Mouse (Mus musculus): Measurements from ENCODE around the gene Olfr697. TPM values are rescaled to one million over a fixed set of nuclear protein-coding genes. Genes with fewer than 3 reads are reported as not detected.

Olfr697 gene
- total and polyA plus RNA-seq, 3 experiments, result 0.22 TPM; not detected in 2

DNA sequence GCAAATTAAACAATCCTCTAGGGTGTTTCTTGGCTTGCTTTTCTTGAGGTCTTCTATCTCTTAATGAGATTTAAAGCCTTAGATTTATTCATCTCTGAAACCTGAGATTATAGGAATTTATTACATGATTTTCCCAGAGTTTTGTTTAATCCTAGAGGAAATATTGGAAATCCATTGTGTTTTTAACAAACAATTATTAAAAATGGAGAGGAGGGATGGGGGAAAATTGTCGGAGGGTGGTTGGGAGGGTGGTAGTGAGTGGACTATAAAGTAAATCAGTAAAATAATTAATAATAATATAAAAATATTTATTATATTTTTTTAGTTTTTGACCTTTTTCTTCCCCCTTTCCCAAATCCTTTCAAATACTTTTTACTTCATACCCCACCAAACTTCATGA is 50.5 kb downstream of the Olfr697 start, which contains the start of gene Olfr694:
Gene Olfr694 (minus strand): TSS at position 101 of the 400 bp plus-strand sequence.
- TF ChIP-seq CTCF (IDR thresholded peaks at IDR 0.05; ENCODE audit: low read depth, low read length) (no peak), POLR2AphosphoS5 (IDR thresholded peaks at IDR 0.05; ENCODE audit: insufficient replicate concordance, low read depth, low read length) (no peak), GATA2 (IDR thresholded peaks at IDR 0.05; ENCODE audit: borderline replicate concordance, low read depth, low read length) (no peak), GATA1 (IDR thresholded peaks at IDR 0.05; ENCODE audit: borderline replicate concordance, low read length) (no peak), TAL1 (conservative IDR thresholded peaks at IDR 0.05; ENCODE audit: low read depth, low read length) (no peak)
- DNase-seq (ENCODE audit: low spot score) (no peak), ATAC-seq (ENCODE audit: extremely low read depth, insufficient number of reproducible peaks, low FRiP score, poor library complexity, severe bottlenecking) (no peak)
- peaks cover 8% of the 10 kb centered on the region for H3K4me1 ChIP-seq (ENCODE audit: insufficient read depth, low read depth, low read length)
- no peak within 1 kb of the TSS for H3K4me3 ChIP-seq (ENCODE audit: low read depth, low read length)
- H3K9me3 ChIP-seq (replicated peaks), result no peaks in the 10 kb centered on the region
- no peaks in the 10 kb centered on the region for H3K27me3 ChIP-seq (ENCODE audit: insufficient read depth, low read length)
- H3K36me3 ChIP-seq (replicated peaks), result no peaks in the 10 kb centered on the region

Other genes with a start within 250 kb of the Olfr697 start
- not detected in 2 replicates for gene Olfr693, start 61.9 kb downstream of the Olfr697 start, total RNA-seq (2014; fragmentation: Nextera tagmentation)
- gene Olfr693, start 61.9 kb downstream of the Olfr697 start, total RNA-seq (2017), result 0.12 and 0.16 TPM in 2 replicates
- gene Olfr693, start 61.9 kb downstream of the Olfr697 start, polyA plus RNA-seq (2012), result not detected in 2 replicates
- gene Olfr694, start 50.6 kb downstream of the Olfr697 start, total RNA-seq (2014; fragmentation: Nextera tagmentation), result not detected in 2 replicates
- 0.12 and 0.16 TPM in 2 replicates for gene Olfr694, start 50.6 kb downstream of the Olfr697 start, total RNA-seq (2017)
- gene Olfr694, start 50.6 kb downstream of the Olfr697 start, polyA plus RNA-seq (2012), result not detected in 2 replicates
- gene Olfr695, start 26.0 kb downstream of the Olfr697 start, total RNA-seq (2014; fragmentation: Nextera tagmentation), result not detected in 2 replicates
- gene Olfr695, start 26.0 kb downstream of the Olfr697 start, total RNA-seq (2017), result 0.06 and 0.11 TPM in 2 replicates
- not detected in 2 replicates for gene Olfr695, start 26.0 kb downstream of the Olfr697 start, polyA plus RNA-seq (2012)
- not detected in 2 replicates for gene Olfr698, start 13.0 kb upstream of the Olfr697 start, total RNA-seq (2014; fragmentation: Nextera tagmentation)
- gene Olfr698, start 13.0 kb upstream of the Olfr697 start, total RNA-seq (2017), result 0.06 and 0.11 TPM in 2 replicates
- not detected in 2 replicates for gene Olfr698, start 13.0 kb upstream of the Olfr697 start, polyA plus RNA-seq (2012)
- gene Olfr699, start 50.8 kb upstream of the Olfr697 start, total RNA-seq (2014; fragmentation: Nextera tagmentation), result not detected in 2 replicates
- gene Olfr699, start 50.8 kb upstream of the Olfr697 start, total RNA-seq (2017), result 0.06 and 0.11 TPM in 2 replicates
- not detected in 2 replicates for gene Olfr699, start 50.8 kb upstream of the Olfr697 start, polyA plus RNA-seq (2012)
- not detected in 2 replicates for gene Olfr700, start 66.4 kb upstream of the Olfr697 start, total RNA-seq (2014; fragmentation: Nextera tagmentation)
- gene Olfr700, start 66.4 kb upstream of the Olfr697 start, total RNA-seq (2017), result not detected in 2 replicates
- not detected in 2 replicates for gene Olfr700, start 66.4 kb upstream of the Olfr697 start, polyA plus RNA-seq (2012)
- not detected in 2 replicates for gene Olfr701, start 71.7 kb upstream of the Olfr697 start, total RNA-seq (2014; fragmentation: Nextera tagmentation)
- 0.06 and 0.16 TPM in 2 replicates for gene Olfr701, start 71.7 kb upstream of the Olfr697 start, total RNA-seq (2017)
- gene Olfr701, start 71.7 kb upstream of the Olfr697 start, polyA plus RNA-seq (2012), result not detected in 2 replicates
- not detected in 2 replicates for gene Olfr702, start 91.5 kb upstream of the Olfr697 start, total RNA-seq (2014; fragmentation: Nextera tagmentation)
- 0.11 TPM in 1 of 2 replicates, not detected in the other for gene Olfr702, start 91.5 kb upstream of the Olfr697 start, total RNA-seq (2017)
- gene Olfr702, start 91.5 kb upstream of the Olfr697 start, polyA plus RNA-seq (2012), result not detected in 2 replicates
- gene Olfr703, start 100.9 kb upstream of the Olfr697 start, total RNA-seq (2014; fragmentation: Nextera tagmentation), result not detected in 2 replicates
- not detected in 2 replicates for gene Olfr703, start 100.9 kb upstream of the Olfr697 start, total RNA-seq (2017)
- not detected in 2 replicates for gene Olfr703, start 100.9 kb upstream of the Olfr697 start, polyA plus RNA-seq (2012)
- not detected in 2 replicates for gene Olfr704, start 120.7 kb upstream of the Olfr697 start, total RNA-seq (2014; fragmentation: Nextera tagmentation)
- gene Olfr704, start 120.7 kb upstream of the Olfr697 start, total RNA-seq (2017), result 0.22 TPM in 1 of 2 replicates, not detected in the other
- not detected in 2 replicates for gene Olfr704, start 120.7 kb upstream of the Olfr697 start, polyA plus RNA-seq (2012)
- not detected in 2 replicates for gene Olfr705, start 134.4 kb upstream of the Olfr697 start, total RNA-seq (2014; fragmentation: Nextera tagmentation)
- 0.05 TPM in 1 of 2 replicates, not detected in the other for gene Olfr705, start 134.4 kb upstream of the Olfr697 start, total RNA-seq (2017)
- gene Olfr705, start 134.4 kb upstream of the Olfr697 start, polyA plus RNA-seq (2012), result not detected in 2 replicates
- gene Olfr706, start 145.7 kb upstream of the Olfr697 start, total RNA-seq (2014; fragmentation: Nextera tagmentation), result not detected in 2 replicates
- gene Olfr706, start 145.7 kb upstream of the Olfr697 start, total RNA-seq (2017), result 0.06 TPM in 1 of 2 replicates, not detected in the other
- gene Olfr706, start 145.7 kb upstream of the Olfr697 start, polyA plus RNA-seq (2012), result not detected in 2 replicates
- gene Olfr707, start 158.8 kb upstream of the Olfr697 start, total RNA-seq (2014; fragmentation: Nextera tagmentation), result not detected in 2 replicates
- gene Olfr707, start 158.8 kb upstream of the Olfr697 start, total RNA-seq (2017), result not detected in 2 replicates
- not detected in 2 replicates for gene Olfr707, start 158.8 kb upstream of the Olfr697 start, polyA plus RNA-seq (2012)
- gene Olfr1532-ps1, start 165.6 kb upstream of the Olfr697 start, total RNA-seq (2014; fragmentation: Nextera tagmentation), result not detected in 2 replicates
- gene Olfr1532-ps1, start 165.6 kb upstream of the Olfr697 start, total RNA-seq (2017), result not detected in 2 replicates
- gene Olfr1532-ps1, start 165.6 kb upstream of the Olfr697 start, polyA plus RNA-seq (2012), result not detected in 2 replicates
- not detected in 2 replicates for gene Olfr709-ps1, start 189.8 kb upstream of the Olfr697 start, total RNA-seq (2014; fragmentation: Nextera tagmentation)
- 0.05 and 0.06 TPM in 2 replicates for gene Olfr709-ps1, start 189.8 kb upstream of the Olfr697 start, total RNA-seq (2017)
- not detected in 2 replicates for gene Olfr709-ps1, start 189.8 kb upstream of the Olfr697 start, polyA plus RNA-seq (2012)
- gene Olfr710, start 205.9 kb upstream of the Olfr697 start, total RNA-seq (2014; fragmentation: Nextera tagmentation), result not detected in 2 replicates
- not detected in 2 replicates for gene Olfr710, start 205.9 kb upstream of the Olfr697 start, total RNA-seq (2017)
- not detected in 2 replicates for gene Olfr710, start 205.9 kb upstream of the Olfr697 start, polyA plus RNA-seq (2012)
- gene Olfr6, start 221.5 kb upstream of the Olfr697 start, total RNA-seq (2014; fragmentation: Nextera tagmentation), result not detected in 2 replicates
- 0.12 and 0.22 TPM in 2 replicates for gene Olfr6, start 221.5 kb upstream of the Olfr697 start, total RNA-seq (2017)
- gene Olfr6, start 221.5 kb upstream of the Olfr697 start, polyA plus RNA-seq (2012), result not detected in 2 replicates
- gene Olfr711, start 233.0 kb upstream of the Olfr697 start, total RNA-seq (2014; fragmentation: Nextera tagmentation), result not detected in 2 replicates
- gene Olfr711, start 233.0 kb upstream of the Olfr697 start, total RNA-seq (2017), result under 0.01 and 0.11 TPM in 2 replicates
- gene Olfr711, start 233.0 kb upstream of the Olfr697 start, polyA plus RNA-seq (2012), result not detected in 2 replicates

Measured in G1E (cell line).